Mouse (Mus musculus) liver, adult (tissue): ENCODE data around the gene Gli2.

ENCODE experiments used
- GATA4 ChIP-seq: IDR thresholded peaks from 2 replicates; pipeline ENCODE4 v1.6.1; 2014; ENCODE audit warnings: mild to moderate bottlenecking, low read length; ENCODE audit not compliant: insufficient replicate concordance

The Gli2 gene

DNA sequence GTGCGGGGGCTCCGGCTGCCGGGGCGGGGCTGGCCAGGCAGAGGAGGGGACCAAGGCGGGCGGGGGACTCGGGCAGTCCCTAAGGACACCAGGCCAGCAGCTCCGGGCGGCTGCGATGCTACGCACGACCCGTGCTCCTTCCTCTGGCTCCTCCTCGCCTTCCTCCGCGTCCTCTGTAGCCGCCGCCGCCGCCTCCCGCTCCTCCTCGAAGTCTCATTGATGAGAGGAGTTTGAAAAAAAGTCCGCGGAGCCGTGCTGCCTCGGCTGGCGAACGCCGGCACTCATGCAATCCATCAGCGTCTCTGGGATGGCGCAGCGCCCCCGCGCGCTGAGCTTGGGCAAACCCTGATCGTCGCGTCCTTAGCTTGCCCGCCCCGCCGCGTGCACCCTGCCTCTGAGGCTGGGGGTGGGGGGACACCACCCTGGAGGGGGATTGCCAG is at the start of gene Gli2:
Gli2 (minus strand) TSS at position 218 of the 440 bp plus-strand sequence.
- no peak for TF ChIP-seq GATA4

GRCm38 (mm10) chr1:119097921-119098521 is 44.6 kb upstream of the Gli2 start:
- no peak for TF ChIP-seq GATA4

- TF ChIP-seq GATA4 = no peak
These were observed 40.3 kb upstream of the Gli2 start for GRCm38 (mm10) chr1:119093739-119094138.

GRCm38 (mm10) chr1:119089887-119090620 is 36.6 kb upstream of the Gli2 start:
- no peak for TF ChIP-seq GATA4

GRCm38 (mm10) chr1:119087539-119087938 is 34.1 kb upstream of the Gli2 start:
- no peak for TF ChIP-seq GATA4

- no peak for TF ChIP-seq GATA4
These were observed 32.4 kb upstream of the Gli2 start for GRCm38 (mm10) chr1:119085771-119086170.

DNA sequence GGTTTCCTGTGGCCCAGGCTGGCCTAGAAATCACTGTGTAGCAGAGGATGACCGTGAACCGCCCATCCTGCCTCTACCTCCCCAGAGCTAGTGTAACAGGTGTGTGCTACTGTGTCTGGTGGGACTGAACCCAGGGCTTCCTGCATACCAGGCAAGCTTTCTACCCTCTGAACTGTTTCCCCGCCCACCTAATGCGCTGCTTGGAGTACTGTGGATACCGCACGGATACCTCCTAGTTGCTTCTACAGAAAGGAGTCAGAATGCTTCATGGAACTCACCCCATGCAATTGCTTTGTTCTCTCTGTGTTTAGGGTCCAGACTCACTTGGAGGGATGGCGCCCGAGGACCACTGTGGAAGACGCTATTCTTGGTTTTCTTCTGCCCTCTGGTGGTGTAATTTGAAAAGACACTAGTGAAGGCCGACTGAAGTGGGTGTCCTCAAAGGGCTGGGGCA is 30.1 kb upstream of the Gli2 start:
- TF ChIP-seq GATA4 = no peak

- no peak for TF ChIP-seq GATA4
These were observed 29.0 kb upstream of the Gli2 start for GRCm38 (mm10) chr1:119082231-119082991.

DNA sequence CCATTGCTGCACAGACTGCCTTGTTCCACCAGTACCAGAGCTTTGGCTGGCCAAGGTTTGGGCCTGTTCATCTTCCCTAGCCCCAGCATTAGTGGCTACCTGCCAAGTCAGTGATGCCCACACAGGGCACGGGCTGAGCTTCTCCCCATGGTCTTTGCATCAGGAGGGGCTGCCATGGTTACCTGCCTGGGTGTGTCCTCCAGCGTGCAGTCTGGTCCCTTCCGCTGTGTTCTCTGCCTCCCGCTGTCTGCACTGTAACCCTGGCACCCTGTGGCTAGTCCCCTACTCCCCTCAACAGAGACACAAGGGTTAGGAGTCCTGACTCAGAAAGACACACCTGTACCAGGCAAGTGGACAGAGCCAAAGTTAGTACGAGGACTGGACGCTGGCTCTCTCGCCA is 24.5 kb upstream of the Gli2 start:
- no peak for TF ChIP-seq GATA4

DNA sequence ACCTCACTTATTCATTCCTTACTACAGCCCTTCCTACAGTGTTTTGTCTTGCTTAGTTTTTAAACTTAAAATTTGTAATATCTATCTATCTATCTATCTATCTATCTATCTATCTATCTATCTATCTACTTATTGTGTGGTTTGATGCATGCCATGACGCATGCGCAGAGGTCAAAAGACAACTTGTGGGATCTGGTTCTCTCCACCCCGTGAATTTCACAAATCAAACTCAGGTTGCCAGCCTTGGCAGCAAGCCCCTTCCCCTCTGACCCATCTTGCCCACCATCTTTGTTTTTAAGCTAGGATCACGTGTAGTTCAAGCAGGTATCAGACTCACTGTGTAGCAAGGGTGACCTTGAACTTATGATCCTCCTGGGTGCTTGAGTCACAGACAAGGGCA is 22.9 kb upstream of the Gli2 start:
- TF ChIP-seq GATA4 = no peak

GRCm38 (mm10) chr1:119075916-119076315 is 22.5 kb upstream of the Gli2 start:
- TF ChIP-seq GATA4 = no peak

- no peak for TF ChIP-seq GATA4
These were observed 22.1 kb upstream of the Gli2 start for GRCm38 (mm10) chr1:119075500-119075899.

- no peak for TF ChIP-seq GATA4
These were observed 21.5 kb upstream of the Gli2 start for GRCm38 (mm10) chr1:119074910-119075309.

GRCm38 (mm10) chr1:119073876-119074275 is 20.5 kb upstream of the Gli2 start:
- no peak for TF ChIP-seq GATA4

GRCm38 (mm10) chr1:119064892-119065671 is 11.7 kb upstream of the Gli2 start:
- TF ChIP-seq GATA4 = no peak
